Mouse (Mus musculus): ENCODE measurements at regions not wholly inside any gene's neighbourhood (a gene's known extent, or its start where the extent isn't known, plus 50 kb on each side); places are given as distances from the start of the nearest gene placed in this dataset.
A peak's percentile ranks its signal among the peaks of the same experiment; 100 is the strongest.
"Not testable (repeated sequence)": the region's sequence is repeated elsewhere in the genome, so short reads cannot be mapped to it uniquely, and the experiment has no call there.

DNA sequence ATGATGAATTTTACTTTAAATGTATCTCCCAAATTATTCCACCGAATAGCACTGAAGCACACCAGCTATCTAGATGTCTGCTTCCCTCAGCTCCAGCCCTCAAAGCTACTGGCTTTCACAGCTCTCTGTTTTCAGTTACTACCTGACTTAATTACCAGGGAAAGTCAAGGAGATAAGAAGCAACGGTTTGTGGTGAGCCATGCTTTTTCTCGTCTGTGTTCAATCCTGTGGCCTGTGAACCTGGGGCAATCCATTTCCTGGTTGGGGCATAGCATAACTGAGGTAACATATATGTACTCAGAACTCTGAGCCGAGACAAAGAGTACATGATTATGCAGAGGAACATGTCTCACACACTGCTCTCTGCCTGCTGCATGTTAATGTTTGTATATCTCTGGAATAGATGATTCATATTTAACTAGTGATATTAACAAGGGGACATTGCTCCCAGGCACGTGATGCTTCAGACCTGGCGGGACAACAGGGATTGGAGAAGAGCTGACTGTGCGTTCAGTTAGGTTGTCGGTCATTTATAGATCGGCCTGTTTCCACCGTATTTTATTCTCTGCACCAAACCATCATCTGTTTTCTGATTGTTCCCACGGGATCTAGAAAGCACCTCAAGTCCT is 453.3 kb downstream of the Dad1 start:
- Histone ChIP-seq H3K36me3 (no peaks in the 10 kb centered on the region), H3K4me1 (replicated peaks) (no peaks in the 10 kb centered on the region; the same call in 1 of the 2 replicates), H3K9ac (no peak overlapping the region), H3K4me2 (no peak overlapping the region), H3K27ac (no peak overlapping the region), H3K4me3 (no peak overlapping the region), H3K27me3 (no peaks in the 10 kb centered on the region), H3K9me3 (replicated peaks) (no peaks in the 10 kb centered on the region)
- WGBS = 70% methylated on average over 11 of the region's 11 CpGs
- no peak for ATAC-seq (replicated peaks; ENCODE audit: insufficient number of reproducible peaks, insufficient read depth, low FRiP score, low read depth)

DNA sequence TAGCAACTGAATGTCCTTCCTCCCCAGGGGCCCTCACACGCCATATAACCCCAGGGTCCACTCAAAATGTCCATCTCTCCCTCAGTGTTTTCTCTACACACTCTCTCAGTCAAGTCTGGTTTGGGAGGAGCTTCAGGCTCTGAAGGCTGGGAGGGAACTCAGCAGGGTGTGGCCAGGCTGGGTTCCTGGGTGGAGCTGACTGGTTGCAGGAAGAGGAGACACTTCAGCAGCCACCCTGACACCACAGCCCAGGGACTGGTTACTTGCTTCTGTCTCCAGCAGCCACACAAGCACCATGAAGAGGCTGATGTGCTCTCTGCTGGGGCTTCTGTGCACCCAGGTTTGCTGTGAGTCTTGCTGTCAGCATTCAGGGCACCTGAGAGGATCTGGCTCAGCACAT is 458.7 kb downstream of the Dad1 start:
- ATAC-seq (replicated peaks; ENCODE audit: insufficient number of reproducible peaks, insufficient read depth, low FRiP score, low read depth); H3K4me1 ChIP-seq (replicated peaks); H3K36me3 ChIP-seq; H3K9ac ChIP-seq; H3K27ac ChIP-seq; H3K27me3 ChIP-seq; H3K9me3 ChIP-seq (replicated peaks): not testable (repeated sequence)
- peak overlapping the region; percentile 2; the same call in 1 of the 2 replicates for H3K4me3 ChIP-seq
- H3K4me2 ChIP-seq = peak overlapping the region; percentile 11; the same call in 1 of the 2 replicates
- WGBS = 61% methylated on average over 1 of the region's 1 CpGs

DNA sequence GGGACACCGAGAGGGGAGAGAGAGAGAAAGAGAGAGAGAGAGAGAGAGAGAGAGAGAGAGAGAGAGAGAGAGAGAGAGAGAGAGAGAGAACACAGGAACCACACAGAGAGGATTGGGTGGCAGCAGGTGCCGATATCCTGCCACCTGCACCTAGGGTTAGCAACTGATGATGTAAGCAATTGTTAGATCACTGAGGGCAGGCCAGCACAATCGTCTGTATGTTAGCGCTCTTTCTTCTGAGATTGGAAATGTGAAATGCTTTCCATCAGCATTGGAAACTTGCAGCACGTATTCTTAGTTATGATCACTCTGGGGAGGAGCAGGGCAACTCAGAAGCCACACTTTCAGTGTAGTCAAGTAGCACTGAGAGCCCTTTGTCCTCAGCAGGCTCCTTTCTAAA is 459.4 kb downstream of the Dad1 start:
- ATAC-seq (replicated peaks; ENCODE audit: insufficient number of reproducible peaks, insufficient read depth, low FRiP score, low read depth) = no peak
- H3K9me3 ChIP-seq (replicated peaks) = no peaks in the 10 kb centered on the region
- H3K9ac ChIP-seq = no peak overlapping the region
- no peaks in the 10 kb centered on the region for H3K27me3 ChIP-seq
- WGBS = 76% methylated on average over 5 of the region's 5 CpGs
- H3K4me2 ChIP-seq = no peak overlapping the region
- H3K27ac ChIP-seq = no peak overlapping the region
- no peaks in the 10 kb centered on the region for H3K36me3 ChIP-seq
- H3K4me1 ChIP-seq (replicated peaks) = 0 out of 2 replicates have a peak, but pooled peaks cover 3% of the 10 kb centered on the region
- no peak overlapping the region for H3K4me3 ChIP-seq

DNA sequence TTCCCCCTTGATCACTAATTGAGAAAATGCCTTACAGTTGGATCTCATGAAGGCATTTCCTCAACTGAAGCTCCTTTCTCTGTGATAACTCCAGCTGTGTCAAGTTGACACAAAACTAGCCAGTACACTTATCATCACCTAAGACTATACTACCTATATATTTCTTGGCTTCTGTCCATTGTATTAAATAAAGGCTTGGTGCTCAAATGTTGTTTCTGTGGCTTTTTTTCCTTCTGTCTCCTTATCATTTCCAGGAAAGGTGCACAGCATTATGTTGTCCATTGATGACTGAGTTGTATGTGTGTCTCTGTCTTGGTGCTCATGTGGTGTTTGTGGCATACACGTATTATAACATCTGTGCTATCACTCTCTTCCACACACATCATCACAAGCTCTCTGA is 461.5 kb downstream of the Dad1 start:
- ATAC-seq (replicated peaks; ENCODE audit: insufficient number of reproducible peaks, insufficient read depth, low FRiP score, low read depth) = not testable (repeated sequence)
- WGBS = 75% methylated on average over 1 of the region's 1 CpGs

DNA sequence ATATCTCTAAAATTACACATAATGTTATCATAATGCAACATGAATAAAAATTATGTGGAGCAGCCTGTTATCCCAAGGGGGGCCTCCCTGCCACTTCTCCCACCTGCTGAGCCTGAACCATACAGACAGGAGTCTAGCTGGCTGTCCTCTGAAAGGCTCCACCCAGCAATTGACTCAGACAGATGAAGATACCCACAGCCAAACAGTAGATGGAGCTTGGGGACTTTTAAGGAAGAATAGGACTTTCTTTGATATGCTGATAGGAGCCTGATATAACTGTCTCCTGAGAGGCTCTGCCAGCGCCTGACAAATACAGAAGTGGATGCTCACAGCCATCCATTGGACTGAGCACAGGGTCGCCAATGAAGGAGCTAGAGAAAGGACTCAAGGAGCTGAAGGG is 468.4 kb downstream of the Dad1 start:
- not testable (repeated sequence) for ATAC-seq (replicated peaks; ENCODE audit: insufficient number of reproducible peaks, insufficient read depth, low FRiP score, low read depth); H3K4me2 ChIP-seq; H3K4me1 ChIP-seq (replicated peaks); H3K36me3 ChIP-seq; H3K4me3 ChIP-seq; H3K9me3 ChIP-seq (replicated peaks); H3K9ac ChIP-seq; H3K27me3 ChIP-seq; H3K27ac ChIP-seq
- 57% methylated on average over 2 of the region's 2 CpGs for whole genome bisulfite sequencing

More for the DNA sequence above, 461.5 kb downstream of the Dad1 start:
- not testable (repeated sequence) for H3K9me3 ChIP-seq (replicated peaks); H3K27ac ChIP-seq; H3K4me2 ChIP-seq; H3K36me3 ChIP-seq; H3K27me3 ChIP-seq; H3K9ac ChIP-seq; H3K4me3 ChIP-seq; H3K4me1 ChIP-seq (replicated peaks)

DNA sequence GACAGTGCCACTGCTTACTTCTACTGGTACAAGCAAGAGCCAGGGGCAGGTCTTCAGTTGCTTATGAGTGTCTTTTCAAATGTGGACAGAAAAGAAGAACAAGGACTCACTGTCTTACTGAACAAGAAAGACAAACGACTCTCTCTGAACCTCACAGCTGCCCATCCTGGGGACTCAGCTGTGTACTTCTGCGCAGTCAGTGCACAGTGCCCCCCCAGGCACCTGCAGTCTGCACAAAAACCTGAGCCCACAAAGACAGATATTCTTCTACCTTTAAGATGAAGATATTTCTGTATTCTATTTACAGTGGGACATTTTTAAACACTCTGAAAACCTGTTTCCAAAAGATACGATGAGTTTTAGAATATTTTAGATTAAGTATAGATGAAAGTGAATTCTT is 476.5 kb downstream of the Dad1 start:
- Histone ChIP-seq H3K4me1 (replicated peaks) (no peaks in the 10 kb centered on the region), H3K27ac (no peak overlapping the region), H3K9ac (no peak overlapping the region), H3K36me3 (no peaks in the 10 kb centered on the region), H3K4me2 (no peak overlapping the region), H3K9me3 (replicated peaks) (no peaks in the 10 kb centered on the region), H3K4me3 (no peak overlapping the region), H3K27me3 (no peaks in the 10 kb centered on the region)
- ATAC-seq (replicated peaks; ENCODE audit: insufficient number of reproducible peaks, insufficient read depth, low FRiP score, low read depth) = no peak
- 63% methylated on average over 3 of the region's 3 CpGs for WGBS

DNA sequence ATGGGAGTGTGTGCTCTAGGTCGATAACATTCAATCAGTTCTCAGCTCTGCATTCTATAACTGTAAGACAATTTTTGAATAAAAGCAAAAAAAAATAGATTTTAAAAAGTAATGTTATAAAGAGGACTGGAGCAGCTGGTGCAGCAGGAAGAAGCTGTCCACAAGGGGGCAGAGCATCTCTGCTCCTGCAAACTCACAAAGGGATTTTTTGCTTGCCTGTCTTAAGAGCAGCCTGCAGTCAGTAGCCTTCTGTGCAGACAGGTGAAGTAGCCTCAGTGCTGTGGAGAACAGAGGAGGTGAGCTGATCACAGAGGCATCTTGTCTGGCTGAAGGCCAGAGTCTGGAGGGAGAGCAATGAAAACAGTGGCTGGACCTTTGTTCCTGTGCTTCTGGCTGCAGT is 477.2 kb downstream of the Dad1 start:
- not testable (repeated sequence) for H3K9ac ChIP-seq; ATAC-seq (replicated peaks; ENCODE audit: insufficient number of reproducible peaks, insufficient read depth, low FRiP score, low read depth); H3K36me3 ChIP-seq; H3K4me2 ChIP-seq; H3K4me3 ChIP-seq; H3K27me3 ChIP-seq; H3K4me1 ChIP-seq (replicated peaks); H3K27ac ChIP-seq; H3K9me3 ChIP-seq (replicated peaks)
- 37% methylated on average over 1 of the region's 1 CpGs for WGBS

DNA sequence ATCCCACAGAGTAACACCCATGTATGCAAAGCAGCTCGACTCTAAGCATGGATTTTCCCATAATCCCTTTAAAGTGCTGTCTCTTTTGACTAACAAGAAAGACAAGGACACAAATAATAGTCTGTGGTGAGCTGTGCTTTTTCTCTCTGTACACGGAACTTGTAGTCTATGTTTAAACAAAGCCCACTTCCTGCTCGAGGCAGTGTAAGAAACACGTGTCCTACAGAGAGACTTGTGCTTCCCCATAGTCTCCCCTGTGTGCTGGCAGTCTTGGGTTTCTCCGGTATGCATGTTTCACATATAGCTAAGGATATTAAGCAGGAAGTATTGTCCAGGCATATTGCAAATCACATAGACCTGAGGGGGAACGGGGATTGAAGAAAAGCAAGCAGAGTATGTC is 487.4 kb downstream of the Dad1 start:
- not testable (repeated sequence) for H3K36me3 ChIP-seq; H3K9me3 ChIP-seq (replicated peaks); H3K4me2 ChIP-seq; H3K27ac ChIP-seq; ATAC-seq (replicated peaks; ENCODE audit: insufficient number of reproducible peaks, insufficient read depth, low FRiP score, low read depth); H3K4me1 ChIP-seq (replicated peaks); H3K27me3 ChIP-seq; H3K9ac ChIP-seq; H3K4me3 ChIP-seq
- 62% methylated on average over 6 of the region's 6 CpGs for WGBS

DNA sequence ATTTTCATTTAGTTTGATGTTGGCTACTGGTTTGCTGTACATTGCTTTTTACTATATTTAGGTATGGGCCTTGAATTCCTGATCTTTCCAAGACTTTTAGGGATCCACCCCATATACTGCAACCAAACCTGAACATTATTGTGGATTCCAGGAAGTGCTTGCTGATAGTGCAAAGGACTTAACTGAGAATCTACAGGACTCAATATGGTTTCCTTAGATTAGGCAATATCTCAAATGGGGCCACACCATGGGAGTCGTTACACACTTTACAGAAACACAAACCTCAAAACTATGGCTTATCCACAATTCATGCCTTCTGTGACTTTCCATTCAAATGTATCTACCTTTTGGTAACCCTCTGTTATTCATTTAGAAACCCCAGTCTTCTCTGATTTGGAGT is 488.0 kb downstream of the Dad1 start:
- H3K4me2 ChIP-seq; H3K36me3 ChIP-seq; H3K9ac ChIP-seq; H3K9me3 ChIP-seq (replicated peaks); H3K4me3 ChIP-seq; H3K4me1 ChIP-seq (replicated peaks); H3K27me3 ChIP-seq; ATAC-seq (replicated peaks; ENCODE audit: insufficient number of reproducible peaks, insufficient read depth, low FRiP score, low read depth); H3K27ac ChIP-seq: not testable (repeated sequence)
- 71% methylated on average over 1 of the region's 1 CpGs for WGBS

DNA sequence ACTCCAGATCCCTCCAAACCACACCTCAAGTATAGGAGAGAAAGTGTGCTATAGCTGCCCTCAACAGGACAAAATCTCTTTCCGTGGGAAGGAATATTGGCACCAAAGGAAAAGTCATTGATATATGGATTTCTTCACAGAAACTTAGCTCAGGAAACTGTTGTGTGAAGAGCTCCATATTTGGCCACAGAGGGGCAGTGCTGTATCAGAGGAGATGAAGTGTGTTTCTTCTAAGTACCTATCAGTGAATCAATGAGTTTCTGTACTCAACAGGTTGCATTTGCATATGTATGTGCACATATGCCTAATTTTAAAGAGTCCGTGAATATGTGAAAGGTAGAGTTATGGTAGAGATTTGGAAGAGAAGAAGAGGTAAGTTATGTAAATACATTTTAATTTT is 493.3 kb downstream of the Dad1 start:
- not testable (repeated sequence) for H3K27me3 ChIP-seq; H3K36me3 ChIP-seq; H3K9me3 ChIP-seq (replicated peaks); ATAC-seq (replicated peaks; ENCODE audit: insufficient number of reproducible peaks, insufficient read depth, low FRiP score, low read depth); H3K9ac ChIP-seq; H3K27ac ChIP-seq; H3K4me2 ChIP-seq; H3K4me3 ChIP-seq; H3K4me1 ChIP-seq (replicated peaks)
- 60% methylated on average over 2 of the region's 2 CpGs for WGBS

DNA sequence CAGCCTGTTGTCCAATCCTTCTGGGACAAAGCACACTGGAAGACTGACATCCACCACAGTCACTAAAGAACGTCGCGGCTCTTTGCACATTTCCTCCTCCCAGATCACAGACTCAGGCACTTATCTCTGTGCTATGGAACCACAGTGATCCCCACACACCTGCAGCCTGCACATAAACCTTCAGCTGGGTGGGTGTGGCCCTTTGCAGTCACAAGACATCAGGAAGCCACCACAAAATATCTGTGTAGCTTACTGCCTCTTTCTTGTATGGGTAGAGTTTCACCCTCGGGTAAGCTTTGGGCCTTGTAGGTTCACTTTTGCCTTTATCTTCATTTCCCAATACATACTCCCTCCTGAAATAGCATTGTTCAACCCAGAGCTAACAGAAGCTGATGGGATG is 496.1 kb downstream of the Dad1 start:
- not testable (repeated sequence) for H3K9ac ChIP-seq

DNA sequence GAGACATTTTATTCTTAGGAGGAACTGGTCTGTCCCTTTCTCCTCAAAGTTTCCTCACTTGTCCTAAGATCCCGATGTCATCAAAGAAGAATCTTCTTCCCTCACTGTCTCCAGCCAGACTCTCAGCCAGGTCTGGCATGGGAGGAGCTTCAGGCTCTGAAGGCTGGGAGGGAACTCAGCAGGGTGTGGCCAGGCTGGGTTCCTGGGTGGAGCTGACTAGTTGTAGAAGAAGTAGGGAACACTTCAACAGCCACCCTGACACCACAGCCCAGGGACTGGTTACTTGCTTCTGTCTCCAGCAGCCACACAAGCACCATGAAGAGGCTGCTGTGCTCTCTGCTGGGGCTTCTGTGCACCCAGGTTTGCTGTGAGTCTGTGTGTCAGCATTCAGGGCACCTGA is 496.8 kb downstream of the Dad1 start:
- not testable (repeated sequence) for H3K4me3 ChIP-seq; ATAC-seq (replicated peaks; ENCODE audit: insufficient number of reproducible peaks, insufficient read depth, low FRiP score, low read depth); H3K9me3 ChIP-seq (replicated peaks); H3K36me3 ChIP-seq; H3K4me1 ChIP-seq (replicated peaks); H3K27ac ChIP-seq; H3K4me2 ChIP-seq; H3K9ac ChIP-seq; H3K27me3 ChIP-seq
- WGBS = no CpG with 5 or more reads among the region's 1 CpGs

More for the DNA sequence above, 496.1 kb downstream of the Dad1 start:
- not testable (repeated sequence) for H3K36me3 ChIP-seq; H3K9me3 ChIP-seq (replicated peaks); H3K4me2 ChIP-seq; ATAC-seq (replicated peaks; ENCODE audit: insufficient number of reproducible peaks, insufficient read depth, low FRiP score, low read depth); H3K27ac ChIP-seq; H3K4me3 ChIP-seq; H3K4me1 ChIP-seq (replicated peaks); H3K27me3 ChIP-seq
- 60% methylated on average over 4 of the region's 4 CpGs for WGBS
